Mouse (Mus musculus) erythroid progenitor cell, adult 5-6 weeks (primary cell): Measurements from ENCODE around the gene Gdf9. TPM values are rescaled to one million over a fixed set of nuclear protein-coding genes. Genes with fewer than 3 reads are reported as not detected.

Experiments used
- ATAC-seq: replicated peaks from 2 replicates; pipeline ENCODE4 v1.8.0; 2016; ENCODE audit warnings: moderate number of reproducible peaks, mild to moderate bottlenecking, moderate TSS enrichment, inconsistent platforms; ENCODE audit not compliant: poor library complexity, low FRiP score, severe bottlenecking
- total RNA-seq, 2 experiments: library from RNA; stranded (forward) in 1 of 2; stranded (reverse) in 1 of 2; fragments of 150-400 nt in 1 of 2; fragments of 186-747, 209-891 nt in 1 of 2; gene quantifications; 2 replicates each; pipeline versions ENCODE4 v1.2.3 to v1.2.4; 2015 to 2017; ENCODE audit warnings: low replicate concordance in 2 of 2

Gene Gdf9
- total RNA-seq, 2 experiments from 2014 or later = not detected

GRCm38 (mm10) chr11:53469968-53470695, 39.3 kb downstream of the Gdf9 start, which contains the start of gene Gm9837:
Gene Gm9837 (minus strand): TSS chr11:53470479.
- ATAC-seq = peak; percentile 95

GRCm38 (mm10) chr11:53472709-53473108, 41.9 kb downstream of the Gdf9 start:
- no peak; the same call in 1 of the 2 replicates for ATAC-seq

- ATAC-seq = no peak
Observed at GRCm38 (mm10) chr11:53475620-53476019, 44.8 kb downstream of the Gdf9 start.

- ATAC-seq = no peak
Observed at GRCm38 (mm10) chr11:53477833-53478232, 47.0 kb downstream of the Gdf9 start.

GRCm38 (mm10) chr11:53478383-53479170, 47.8 kb downstream of the Gdf9 start:
- no peak for ATAC-seq

- no peak for ATAC-seq
Observed at GRCm38 (mm10) chr11:53479171-53479782, 48.5 kb downstream of the Gdf9 start.

GRCm38 (mm10) chr11:53479783-53480301, 49.0 kb downstream of the Gdf9 start, which contains the start of the genes Gm9945 and Sowaha:
Gene Gm9945 (plus strand): TSS chr11:53480166.
Gene Sowaha (minus strand): TSS chr11:53480274.
- peak; percentile 67 for ATAC-seq

GRCm38 (mm10) chr11:53481088-53481730, 50.4 kb downstream of the Gdf9 start:
- peak; percentile 65 for ATAC-seq

- ATAC-seq = peak; percentile 71
Observed at GRCm38 (mm10) chr11:53483159-53483891, 52.5 kb downstream of the Gdf9 start.

GRCm38 (mm10) chr11:53485719-53486118, 54.9 kb downstream of the Gdf9 start:
- ATAC-seq = no peak

GRCm38 (mm10) chr11:53486351-53486750, 55.5 kb downstream of the Gdf9 start:
- no peak for ATAC-seq

- ATAC-seq = peak; percentile 43; the same call in 1 of the 2 replicates
Observed at GRCm38 (mm10) chr11:53486822-53487594, 56.2 kb downstream of the Gdf9 start.

Other genes starting within 250 kb of the Gdf9 start
- 36.5 and 48.7 TPM in 2 replicates for gene Hspa4, start 130.6 kb upstream of the Gdf9 start, total RNA-seq (2015; ENCODE audit: low replicate concordance)
- 101 and 152 TPM in 2 replicates for gene Hspa4, start 130.6 kb upstream of the Gdf9 start, total RNA-seq (2017; ENCODE audit: low replicate concordance)
- gene Zcchc10, start 106.3 kb upstream of the Gdf9 start, total RNA-seq (2015; ENCODE audit: low replicate concordance) = 4.7 and 19.3 TPM in 2 replicates
- gene Zcchc10, start 106.3 kb upstream of the Gdf9 start, total RNA-seq (2017; ENCODE audit: low replicate concordance) = 0.39 and 4.0 TPM in 2 replicates
- 23.9 and 67.4 TPM in 2 replicates for gene Aff4, start 80.2 kb upstream of the Gdf9 start, total RNA-seq (2015; ENCODE audit: low replicate concordance)
- gene Aff4, start 80.2 kb upstream of the Gdf9 start, total RNA-seq (2017; ENCODE audit: low replicate concordance) = 20.7 and 27.0 TPM in 2 replicates
- not detected in 2 replicates for gene Leap2, start 7.9 kb upstream of the Gdf9 start, total RNA-seq (2015; ENCODE audit: low replicate concordance)
- gene Leap2, start 7.9 kb upstream of the Gdf9 start, total RNA-seq (2017; ENCODE audit: low replicate concordance) = not detected in 2 replicates
- gene Uqcrq, start 192 bp upstream of the Gdf9 start, total RNA-seq (2015; ENCODE audit: low replicate concordance) = 79.2 and 113 TPM in 2 replicates
- 29.4 and 33.0 TPM in 2 replicates for gene Uqcrq, start 192 bp upstream of the Gdf9 start, total RNA-seq (2017; ENCODE audit: low replicate concordance)
- gene Gm10447, start 26.1 kb downstream of the Gdf9 start, total RNA-seq (2015; ENCODE audit: low replicate concordance) = not detected in 2 replicates
- gene Gm10447, start 26.1 kb downstream of the Gdf9 start, total RNA-seq (2017; ENCODE audit: low replicate concordance) = not detected in 2 replicates
- not detected in 2 replicates for gene Shroom1, start 26.2 kb downstream of the Gdf9 start, total RNA-seq (2015; ENCODE audit: low replicate concordance)
- gene Shroom1, start 26.2 kb downstream of the Gdf9 start, total RNA-seq (2017; ENCODE audit: low replicate concordance) = not detected in 2 replicates
- not detected in 2 replicates for gene Gm9837, start 39.5 kb downstream of the Gdf9 start, total RNA-seq (2015; ENCODE audit: low replicate concordance)
- gene Gm9837, start 39.5 kb downstream of the Gdf9 start, total RNA-seq (2017; ENCODE audit: low replicate concordance) = not detected in 2 replicates
- 5.8 TPM in 1 of 2 replicates, not detected in the other for gene Gm9945, start 49.1 kb downstream of the Gdf9 start, total RNA-seq (2015; ENCODE audit: low replicate concordance)
- gene Gm9945, start 49.1 kb downstream of the Gdf9 start, total RNA-seq (2017; ENCODE audit: low replicate concordance) = not detected in 2 replicates
- gene Sowaha, start 49.3 kb downstream of the Gdf9 start, total RNA-seq (2015; ENCODE audit: low replicate concordance) = 29.9 and 42.8 TPM in 2 replicates
- gene Sowaha, start 49.3 kb downstream of the Gdf9 start, total RNA-seq (2017; ENCODE audit: low replicate concordance) = 36.8 and 50.7 TPM in 2 replicates
- gene Sept8, start 88.2 kb downstream of the Gdf9 start, total RNA-seq (2015; ENCODE audit: low replicate concordance) = 143 and 148 TPM in 2 replicates
- gene Sept8, start 88.2 kb downstream of the Gdf9 start, total RNA-seq (2017; ENCODE audit: low replicate concordance) = 101 and 111 TPM in 2 replicates
- 1.3 and 10.5 TPM in 2 replicates for gene Kif3a, start 136.4 kb downstream of the Gdf9 start, total RNA-seq (2015; ENCODE audit: low replicate concordance)
- gene Kif3a, start 136.4 kb downstream of the Gdf9 start, total RNA-seq (2017; ENCODE audit: low replicate concordance) = 3.5 and 4.6 TPM in 2 replicates
- 6.8 TPM in 1 of 2 replicates, not detected in the other for gene Il4, start 187.6 kb downstream of the Gdf9 start, total RNA-seq (2015; ENCODE audit: low replicate concordance)
- not detected in 2 replicates for gene Il4, start 187.6 kb downstream of the Gdf9 start, total RNA-seq (2017; ENCODE audit: low replicate concordance)
- not detected in 2 replicates for gene Il13, start 203.7 kb downstream of the Gdf9 start, total RNA-seq (2015; ENCODE audit: low replicate concordance)
- gene Il13, start 203.7 kb downstream of the Gdf9 start, total RNA-seq (2017; ENCODE audit: low replicate concordance) = not detected in 2 replicates